Mouse (Mus musculus): ENCODE measurements around the gene Acss2. TPM values are rescaled to one million over a fixed set of nuclear protein-coding genes. Genes with fewer than 3 reads are reported as not detected.
A peak's percentile ranks its signal among the peaks of the same experiment; 100 is the strongest.

Acss2 gene
- 10 to 100 TPM; 60.4 to 63.1 TPM for total RNA-seq (2021)
- long read RNA-seq, experiment 1, transcript Acss2-201 (18 exons, 2,931 nt): major isoform, 52 of 76 reads
- long read RNA-seq, experiment 1, transcript Acss2-203 (19 exons, 2,145 nt): minor isoform, 9 of 76 reads
- long read RNA-seq, experiment 1, partial matches to known transcripts: 2 of 76 reads
- long read RNA-seq, experiment 1, other reads (novel, unspliced or antisense): 13 of 76 reads
- long read RNA-seq, experiment 2, transcript Acss2-201 (18 exons, 2,931 nt): major isoform, 51 of 78 reads
- long read RNA-seq, experiment 2, partial matches to known transcripts: 5 of 78 reads
- long read RNA-seq, experiment 2, other reads (novel, unspliced or antisense): 18 of 78 reads

GRCm38 (mm10) chr2:155517455-155518423 is at the start of gene Acss2, which contains the start of gene Ggt7:
Gene Acss2, plus strand, starts transcription at chr2:155517948.
Gene Ggt7, minus strand, starts transcription at chr2:155518237.
- DNase-seq (ENCODE audit: low spot score in 2 of 2): peak; percentile 99

- peak; percentile 29 to 46 for DNase-seq (ENCODE audit: low spot score in 2 of 2)
Observed at GRCm38 (mm10) chr2:155472671-155473569, 44.8 kb upstream of the Acss2 start.

- DNase-seq (ENCODE audit: low spot score in 2 of 2): peak in 1 of 2 experiments; percentile 69
Observed at GRCm38 (mm10) chr2:155473570-155474088, 44.1 kb upstream of the Acss2 start, which contains the start of gene Ncoa6. Gene Ncoa6, minus strand, starts transcription at chr2:155473894.

- DNase-seq (ENCODE audit: low spot score in 2 of 2): peak in 1 of 2 experiments; percentile 60
Observed at GRCm38 (mm10) chr2:155482021-155482420, 35.7 kb upstream of the Acss2 start.

GRCm38 (mm10) chr2:155490998-155491397 is 26.8 kb upstream of the Acss2 start:
- DNase-seq (ENCODE audit: low spot score in 2 of 2): no peak

GRCm38 (mm10) chr2:155502596-155502995 is 15.2 kb upstream of the Acss2 start:
- no peak for DNase-seq (ENCODE audit: low spot score in 2 of 2)

- DNase-seq (ENCODE audit: low spot score in 2 of 2): no peak
Observed at GRCm38 (mm10) chr2:155504440-155505355, 13.1 kb upstream of the Acss2 start.

GRCm38 (mm10) chr2:155505811-155506210 is 11.9 kb upstream of the Acss2 start:
- no peak for DNase-seq (ENCODE audit: low spot score in 2 of 2)

- peak in 1 of 2 experiments; percentile 45 for DNase-seq (ENCODE audit: low spot score in 2 of 2)
Observed at GRCm38 (mm10) chr2:155507721-155508470, 9.9 kb upstream of the Acss2 start.

- DNase-seq (ENCODE audit: low spot score in 2 of 2): no peak
Observed at GRCm38 (mm10) chr2:155512479-155512878, 5.3 kb upstream of the Acss2 start.

GRCm38 (mm10) chr2:155513543-155513942 is 4.2 kb upstream of the Acss2 start:
- DNase-seq (ENCODE audit: low spot score in 2 of 2): no peak

GRCm38 (mm10) chr2:155514666-155515065 is 3.1 kb upstream of the Acss2 start:
- DNase-seq (ENCODE audit: low spot score in 2 of 2): peak; percentile 80 to 84

- DNase-seq (ENCODE audit: low spot score in 2 of 2): peak; percentile 68 to 87
Observed at GRCm38 (mm10) chr2:155515941-155516340, 1.8 kb upstream of the Acss2 start.

GRCm38 (mm10) chr2:155518531-155519270 is 953 bp downstream of the Acss2 start:
- DNase-seq (ENCODE audit: low spot score in 2 of 2): no peak

- DNase-seq (ENCODE audit: low spot score in 2 of 2): no peak
Observed at GRCm38 (mm10) chr2:155523706-155524105, 6.0 kb downstream of the Acss2 start.

- DNase-seq (ENCODE audit: low spot score in 2 of 2): no peak
Observed at GRCm38 (mm10) chr2:155524378-155524777, 6.6 kb downstream of the Acss2 start.

GRCm38 (mm10) chr2:155527367-155527766 is 9.6 kb downstream of the Acss2 start:
- no peak for DNase-seq (ENCODE audit: low spot score in 2 of 2)

GRCm38 (mm10) chr2:155536292-155536691 is 18.5 kb downstream of the Acss2 start:
- DNase-seq (ENCODE audit: low spot score in 2 of 2): no peak
